8 mouse cellular contexts compared by ENCODE assay signal in the genomic region with DNA sequence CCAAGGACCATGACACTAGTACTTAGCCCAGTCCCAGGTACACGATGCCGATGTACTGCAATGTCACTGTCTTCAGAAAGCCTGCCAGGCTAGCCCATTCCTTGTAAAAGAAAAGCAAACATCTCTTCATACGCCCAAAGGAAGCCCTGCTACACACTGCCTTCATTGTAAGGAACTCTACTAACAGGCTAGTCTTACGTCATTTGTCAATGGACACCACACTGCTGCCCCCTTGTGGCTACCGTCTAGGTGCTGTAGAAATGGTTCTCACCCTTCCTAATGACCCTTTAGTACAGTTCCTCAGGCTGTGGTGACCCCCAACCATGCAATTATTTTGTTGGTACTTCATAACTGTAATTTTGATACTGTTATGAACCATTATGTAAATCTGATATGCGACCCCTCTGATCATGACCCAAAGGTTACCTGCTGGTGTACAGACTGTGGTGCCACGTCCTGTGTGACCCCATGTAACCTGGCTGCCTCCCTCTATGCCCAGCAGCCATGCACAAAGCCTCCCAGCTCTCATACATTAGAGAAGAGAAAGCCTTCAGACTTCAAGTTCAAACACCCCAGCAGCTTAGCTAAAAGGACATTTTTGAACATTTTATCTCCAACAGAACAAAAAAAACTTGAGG. TPM values are rescaled to one million over a fixed set of nuclear protein-coding genes. Genes with fewer than 3 reads are reported as not detected.
A peak's percentile ranks its signal among the peaks of the same experiment; 100 is the strongest.
DNase-seq lines count a peak whose midpoint lies in the region; ATAC-seq and TF ChIP-seq lines count a peak whose summit lies in the region.

No protein-coding gene starts in this region.

- intact Hi-C loops in left cerebral cortex, postnatal 36 days (cut with DNase I): no loop called here

- H3K27me3 ChIP-seq in heart, embryonic 11.5 days (ENCODE audit: control insufficient read depth, insufficient read depth, low read length): no peaks in the 10 kb centered on the region
- no peaks in the 10 kb centered on the region for H3K27me3 ChIP-seq in cerebellum, adult 2 months (ENCODE audit: control insufficient read depth, insufficient read depth, low read length)
- H3K27me3 ChIP-seq in intestine, embryonic 15.5 days (replicated peaks): no peaks in the 10 kb centered on the region
- H3K27me3 ChIP-seq in midbrain, embryonic 12.5 days: no peaks in the 10 kb centered on the region
- H3K27me3 ChIP-seq in spleen, adult 2 months (ENCODE audit: control insufficient read depth, insufficient read depth, low read length): no peaks in the 10 kb centered on the region

- H3K4me2 ChIP-seq in heart, embryonic 11.5 days: no peak overlapping the region
- no peak overlapping the region for H3K4me2 ChIP-seq in intestine, embryonic 15.5 days (replicated peaks)
- H3K4me2 ChIP-seq in midbrain, embryonic 12.5 days (replicated peaks): no peak overlapping the region

- no peak overlapping the region for H3K27ac ChIP-seq in heart, embryonic 11.5 days (ENCODE audit: low read depth, low read length)
- no peak overlapping the region for H3K27ac ChIP-seq in cerebellum, adult 2 months (ENCODE audit: insufficient read depth, low read length)
- no peak overlapping the region for H3K27ac ChIP-seq in intestine, embryonic 15.5 days
- no peak overlapping the region for H3K27ac ChIP-seq in midbrain, embryonic 12.5 days (replicated peaks)
- H3K27ac ChIP-seq in spleen, adult 2 months (ENCODE audit: insufficient read depth, low read length): no peak overlapping the region

- 64% methylated on average over 7 of the region's 7 CpGs for WGBS in heart, embryonic 11.5 days (ENCODE audit: insufficient replicate concordance)
- WGBS in cerebellum, adult 2 months: 58% methylated on average over 7 of the region's 7 CpGs
- WGBS in intestine, embryonic 15.5 days: 59% methylated on average over 7 of the region's 7 CpGs
- WGBS in midbrain, embryonic 12.5 days: 67% methylated on average over 7 of the region's 7 CpGs
- WGBS in spleen, adult 2 months: 72% methylated on average over 7 of the region's 7 CpGs

- DNase-seq in heart, adult 8-10 months (ENCODE audit: low spot score): peak; percentile 69
- DNase-seq in cerebellum, adult 2 months: peak; percentile 55 to 67
- DNase-seq in left cerebral cortex, postnatal 36 days (ENCODE audit: low spot score in 2 of 2): peak; percentile 47 to 63
- DNase-seq in spleen, adult 2 months (ENCODE audit: low read depth in 1 of 2, low spot score in 2 of 2): peak; percentile 26 to 63

- no peaks in the 10 kb centered on the region for H3K9me3 ChIP-seq in heart, embryonic 11.5 days (replicated peaks; ENCODE audit: control insufficient read depth, low read length)
- no peaks in the 10 kb centered on the region for H3K9me3 ChIP-seq in intestine, embryonic 15.5 days
- H3K9me3 ChIP-seq in midbrain, embryonic 12.5 days: no peaks in the 10 kb centered on the region

- H3K4me1 ChIP-seq in heart, embryonic 11.5 days (ENCODE audit: control insufficient read depth, insufficient read depth, low read length): peaks cover 10% of the 10 kb centered on the region
- no peaks in the 10 kb centered on the region for H3K4me1 ChIP-seq in cerebellum, adult 2 months (ENCODE audit: control insufficient read depth, insufficient read depth, low read length)
- no peaks in the 10 kb centered on the region for H3K4me1 ChIP-seq in intestine, embryonic 15.5 days (replicated peaks)
- no peaks in the 10 kb centered on the region for H3K4me1 ChIP-seq in midbrain, embryonic 12.5 days
- no peaks in the 10 kb centered on the region for H3K4me1 ChIP-seq in spleen, adult 2 months (ENCODE audit: control insufficient read depth, insufficient read depth, insufficient read length)

- TF ChIP-seq CTCF in cerebellum, adult 2 months (IDR thresholded peaks at IDR 0.05; ENCODE audit: borderline replicate concordance, insufficient read depth, low read depth, low read length): peak; percentile 78
- TF ChIP-seq CTCF in spleen, adult 2 months (IDR thresholded peaks at IDR 0.05; ENCODE audit: extremely low read depth, insufficient read depth, insufficient read length, insufficient replicate concordance): peak; percentile 53; the same call in 1 of the 2 replicates

- H3K4me3 ChIP-seq in heart, embryonic 11.5 days (ENCODE audit: low read depth, low read length): no peak overlapping the region
- H3K4me3 ChIP-seq in cerebellum, adult 2 months (replicated peaks; ENCODE audit: insufficient read depth, low read depth, low read length): no peak overlapping the region
- H3K4me3 ChIP-seq in intestine, embryonic 15.5 days (replicated peaks): no peak overlapping the region
- no peak overlapping the region for H3K4me3 ChIP-seq in midbrain, embryonic 12.5 days
- no peak overlapping the region for H3K4me3 ChIP-seq in spleen, adult 2 months (ENCODE audit: extremely low read depth, insufficient read depth, insufficient read length)

- H3K36me3 ChIP-seq in heart, embryonic 11.5 days (ENCODE audit: control insufficient read depth, insufficient read depth, low read length): peaks cover 52% of the 10 kb centered on the region
- H3K36me3 ChIP-seq in intestine, embryonic 15.5 days: peaks cover 67% of the 10 kb centered on the region
- H3K36me3 ChIP-seq in midbrain, embryonic 12.5 days: peaks cover 96% of the 10 kb centered on the region
- H3K36me3 ChIP-seq in spleen, adult 2 months (ENCODE audit: control insufficient read depth, insufficient read depth, low read length): peaks cover 58% of the 10 kb centered on the region

- no peak overlapping the region for H3K9ac ChIP-seq in heart, embryonic 11.5 days (ENCODE audit: low read depth, low read length)
- no peak overlapping the region for H3K9ac ChIP-seq in intestine, embryonic 15.5 days
- H3K9ac ChIP-seq in midbrain, embryonic 12.5 days (replicated peaks): no peak overlapping the region

- no peak for TF ChIP-seq POLR2A in cerebellum, adult 2 months (IDR thresholded peaks at IDR 0.05; ENCODE audit: borderline replicate concordance, insufficient read depth, low read length)
- TF ChIP-seq POLR2A in spleen, adult 2 months (IDR thresholded peaks at IDR 0.05; ENCODE audit: low read depth, low read length): no peak

- ATAC-seq in heart, embryonic 11.5 days (replicated peaks; ENCODE audit: insufficient number of reproducible peaks, low FRiP score, low TSS enrichment): no peak; the same call in 1 of the 2 replicates
- ATAC-seq in frontal cortex, adult (ENCODE audit: low TSS enrichment): peak; percentile 75; the same call in 1 of the 2 replicates
- peak; percentile 77 for ATAC-seq in intestine, embryonic 15.5 days
- 0 out of 2 replicates have a peak, but pooled peaks have one; percentile 47 for ATAC-seq in midbrain, embryonic 12.5 days (ENCODE audit: low FRiP score, low read depth)

RNA-seq across cellular contexts. Expression of a gene that starts 14.3 kb away (rescaled TPM):
- total RNA-seq in heart, adult 8-10 months (2022): under 1 TPM in 1 of 4 experiments, not detected in 3; 0.09 TPM
- polyA plus RNA-seq in heart, embryonic 11.5 days (2014; fragmentation: Nextera tagmentation; extraction: Ambion mirVana): 0.90 and 2.4 TPM in 2 replicates
- 0.11 TPM in 1 of 2 replicates, not detected in the other for polyA plus RNA-seq in cerebellum, adult 2 months (2012; rRNA removed)
- 9.5 and 10.0 TPM in 2 replicates for polyA plus RNA-seq in intestine, embryonic 15.5 days (2015; fragmentation: Nextera tagmentation; extraction: Ambion mirVana)
- total RNA-seq in left cerebral cortex, postnatal 36 days (2021): under 1 TPM; 0.14 to 0.76 TPM
- polyA plus RNA-seq in midbrain, embryonic 12.5 days (2016; fragmentation: Nextera tagmentation; extraction: Ambion mirVana): 0.48 and 0.59 TPM in 2 replicates
- 0.51 and 1.3 TPM in 2 replicates for polyA plus RNA-seq in spleen, adult 2 months (2012; rRNA removed)

RNA-seq across cellular contexts. Expression of a gene that starts 18.0 kb away (rescaled TPM):
- total RNA-seq in heart, adult 8-10 months (2022): 10 to 100 TPM; 41.5 to 53.3 (median 44.4) TPM
- polyA plus RNA-seq in heart, embryonic 11.5 days (2014; fragmentation: Nextera tagmentation; extraction: Ambion mirVana): 110 and 122 TPM in 2 replicates
- polyA plus RNA-seq in cerebellum, adult 2 months (2012; rRNA removed): 101 and 103 TPM in 2 replicates
- polyA plus RNA-seq in intestine, embryonic 15.5 days (2015; fragmentation: Nextera tagmentation; extraction: Ambion mirVana): 119 and 128 TPM in 2 replicates
- total RNA-seq in left cerebral cortex, postnatal 36 days (2021): 10 to 100 TPM; 54.5 to 62.4 TPM
- 153 and 155 TPM in 2 replicates for polyA plus RNA-seq in midbrain, embryonic 12.5 days (2016; fragmentation: Nextera tagmentation; extraction: Ambion mirVana)
- 43.9 and 46.7 TPM in 2 replicates for polyA plus RNA-seq in spleen, adult 2 months (2012; rRNA removed)

RNA-seq across cellular contexts. Expression of a gene that starts 29.8 kb away (rescaled TPM):
- 10 to 100 TPM; 36.7 to 52.8 (median 42.5) TPM for total RNA-seq in heart, adult 8-10 months (2022)
- 45.8 and 49.7 TPM in 2 replicates for polyA plus RNA-seq in heart, embryonic 11.5 days (2014; fragmentation: Nextera tagmentation; extraction: Ambion mirVana)
- 0.13 and 0.14 TPM in 2 replicates for polyA plus RNA-seq in cerebellum, adult 2 months (2012; rRNA removed)
- 0.44 and 0.53 TPM in 2 replicates for polyA plus RNA-seq in intestine, embryonic 15.5 days (2015; fragmentation: Nextera tagmentation; extraction: Ambion mirVana)
- total RNA-seq in left cerebral cortex, postnatal 36 days (2021): under 1 TPM in 1 of 2 experiments, not detected in 1; 0.29 TPM
- polyA plus RNA-seq in midbrain, embryonic 12.5 days (2016; fragmentation: Nextera tagmentation; extraction: Ambion mirVana): 0.11 TPM in 1 of 2 replicates, not detected in the other
- polyA plus RNA-seq in spleen, adult 2 months (2012; rRNA removed): 0.75 and 0.84 TPM in 2 replicates

RNA-seq across cellular contexts. Expression of a gene that starts 33.3 kb away (rescaled TPM):
- 10 to 100 TPM; 18.6 to 20.4 (median 20.0) TPM for total RNA-seq in heart, adult 8-10 months (2022)
- 55.2 and 55.7 TPM in 2 replicates for polyA plus RNA-seq in heart, embryonic 11.5 days (2014; fragmentation: Nextera tagmentation; extraction: Ambion mirVana)
- 28.2 and 31.4 TPM in 2 replicates for polyA plus RNA-seq in cerebellum, adult 2 months (2012; rRNA removed)
- polyA plus RNA-seq in intestine, embryonic 15.5 days (2015; fragmentation: Nextera tagmentation; extraction: Ambion mirVana): 94.0 and 103 TPM in 2 replicates
- 10 to 100 TPM; 14.9 to 18.8 TPM for total RNA-seq in left cerebral cortex, postnatal 36 days (2021)
- 432 and 455 TPM in 2 replicates for polyA plus RNA-seq in midbrain, embryonic 12.5 days (2016; fragmentation: Nextera tagmentation; extraction: Ambion mirVana)
- polyA plus RNA-seq in spleen, adult 2 months (2012; rRNA removed): 59.9 and 87.9 TPM in 2 replicates

RNA-seq across cellular contexts. Expression of a gene that starts 58.7 kb away (rescaled TPM):
- not detected for total RNA-seq in heart, adult 8-10 months (2022)
- polyA plus RNA-seq in heart, embryonic 11.5 days (2014; fragmentation: Nextera tagmentation; extraction: Ambion mirVana): 0.06 and 0.17 TPM in 2 replicates
- polyA plus RNA-seq in cerebellum, adult 2 months (2012; rRNA removed): 0.03 and 0.05 TPM in 2 replicates
- 0.04 TPM in 2 replicates for polyA plus RNA-seq in intestine, embryonic 15.5 days (2015; fragmentation: Nextera tagmentation; extraction: Ambion mirVana)
- total RNA-seq in left cerebral cortex, postnatal 36 days (2021): under 1 TPM; 0.30 to 0.34 TPM
- polyA plus RNA-seq in midbrain, embryonic 12.5 days (2016; fragmentation: Nextera tagmentation; extraction: Ambion mirVana): 0.08 and 0.09 TPM in 2 replicates
- 0.06 and 0.07 TPM in 2 replicates for polyA plus RNA-seq in spleen, adult 2 months (2012; rRNA removed)

Comparison
In these comparisons a context has a peak if more than half of its experiments do, and no peak if none do; other contexts are left out.
1. RNA of a gene that starts 29.8 kb away (polyA plus RNA-seq): 45.8 to 49.7 TPM in heart, embryonic 11.5 days; 0.75 to 0.84 TPM in spleen, adult 2 months, 0.44 to 0.53 TPM in intestine, embryonic 15.5 days, 0.13 to 0.14 TPM in cerebellum, adult 2 months and 0.11 TPM in midbrain, embryonic 12.5 days; every median in the first group is over 10 times any median in the second.
2. Peak in every context shown above with its lines, with median percentiles within 50 percentile points of each other: DNase-seq.